Comparison of ENCODE assay signal across 18 mouse cellular contexts in genomic region chr9:81217938-81218337, GRCm38 (mm10).
DNase-seq lines count a peak whose midpoint lies in the region; ATAC-seq and TF ChIP-seq lines count a peak whose summit lies in the region.
"Had no signal": no experiment of that assay in that cellular context is flagged by ENCODE, and none has a peak within 500 bp of the region (broad histone marks: within the 10 kb centered on the region; RNA-seq: fewer than 3 reads in every experiment).

No protein-coding gene starts in this region.

- TF ChIP-seq CTCF in heart, postnatal 0 days (IDR thresholded peaks at IDR 0.05; ENCODE audit: low read depth): peak; percentile 17; the same call in 1 of the 2 replicates
- peak; percentile 18 for TF ChIP-seq CTCF in left cerebral cortex, adult 2 months (IDR thresholded peaks at IDR 0.05)
- peak in 1 of 2 experiments; percentile 33; a peak in 1 of 4 replicates for TF ChIP-seq CTCF in CH12.LX (conservative IDR thresholded peaks at IDR 0.05 in 1 of 2, IDR thresholded peaks at IDR 0.05 in 1 of 2; ENCODE audit: low read depth in 2 of 2, low read length in 2 of 2)
- TF ChIP-seq CTCF in stomach, postnatal 0 days (IDR thresholded peaks at IDR 0.05; ENCODE audit: low read depth): peak; percentile 42

- no peak for DNase-seq in heart, postnatal 0 days (ENCODE audit: low spot score)
- DNase-seq in left cerebral cortex, adult 2 months (ENCODE audit: extremely low spot score in 1 of 2, low spot score in 2 of 2): no peak
- no peak for DNase-seq in left cerebral cortex, postnatal 14 days (ENCODE audit: low spot score in 2 of 2)
- peak; percentile 5 for DNase-seq in CH12.LX (ENCODE audit: extremely low read depth)
- DNase-seq in stomach, postnatal 0 days (ENCODE audit: low spot score): no peak
- DNase-seq in natural killer cell, adult 2 months (ENCODE audit: low spot score in 2 of 2): no peak
- DNase-seq: adrenal gland, postnatal 14 days; cerebellum, adult 11-12 months; cerebellum, adult 9-10 months; cerebellum, postnatal 25 days; gastrocnemius, postnatal 14 days; heart, postnatal 14 days had no signal

- H3K27me3 ChIP-seq in heart, postnatal 0 days (ENCODE audit: control insufficient read depth, insufficient read depth, low read length): no peaks in the 10 kb centered on the region
- H3K27me3 ChIP-seq in heart, embryonic 11.5 days (ENCODE audit: control insufficient read depth, insufficient read depth, low read length): no peaks in the 10 kb centered on the region
- H3K27me3 ChIP-seq in CH12.LX (replicated peaks): no peaks in the 10 kb centered on the region
- H3K27me3 ChIP-seq in stomach, postnatal 0 days (ENCODE audit: control insufficient read depth, insufficient read depth, low read length): no peaks in the 10 kb centered on the region
- H3K27me3 ChIP-seq: embryonic facial prominence, embryonic 12.5 days; hindbrain, embryonic 13.5 days had no signal

- no peak overlapping the region for H3K9ac ChIP-seq in heart, postnatal 0 days (replicated peaks; ENCODE audit: low read depth, low read length)
- no peak overlapping the region for H3K9ac ChIP-seq in heart, embryonic 11.5 days (ENCODE audit: low read depth, low read length)
- no peak overlapping the region for H3K9ac ChIP-seq in CH12.LX (ENCODE audit: insufficient read depth, low read depth)
- no peak overlapping the region for H3K9ac ChIP-seq in stomach, postnatal 0 days (ENCODE audit: low read length)
- H3K9ac ChIP-seq: embryonic facial prominence, embryonic 12.5 days; hindbrain, embryonic 13.5 days had no signal

- TF ChIP-seq EP300 in heart, postnatal 0 days (IDR thresholded peaks at IDR 0.05; ENCODE audit: low read depth): no peak
- TF ChIP-seq EP300 in CH12.LX (IDR thresholded peaks at IDR 0.05; ENCODE audit: low read length): no peak
- TF ChIP-seq EP300 in stomach, postnatal 0 days (optimal IDR thresholded peaks at IDR 0.05): no peak

- H3K79me2 ChIP-seq in CH12.LX (replicated peaks; ENCODE audit: control insufficient read depth, extremely low read depth, insufficient read depth, poor library complexity, severe bottlenecking): no peaks in the 10 kb centered on the region

- intact Hi-C loops in left cerebral cortex, adult 2 months (cut with DNase I): no loop called here
- intact Hi-C loops in left cerebral cortex, postnatal 14 days (cut with DNase I): no loop called here

- dilution Hi-C loops in CH12.LX (cut with MboI; ENCODE audit: extremely low pct_ligation_motif_present, extremely low pct_unique_long_range_greater_than_20kb, low sequenced_read_pairs): no loop called here

- ATAC-seq in heart, postnatal 0 days (ENCODE audit: insufficient read depth, low read depth): no peak
- ATAC-seq in heart, embryonic 11.5 days (replicated peaks; ENCODE audit: insufficient number of reproducible peaks, low FRiP score, low TSS enrichment): no peak
- ATAC-seq in stomach, postnatal 0 days (ENCODE audit: low FRiP score, low TSS enrichment): no peak
- ATAC-seq: forebrain, embryonic 16.5 days; hindbrain, postnatal 0 days had no signal

- no peak overlapping the region for H3K4me3 ChIP-seq in heart, postnatal 0 days (ENCODE audit: low read depth, low read length)
- no peak overlapping the region for H3K4me3 ChIP-seq in heart, embryonic 11.5 days (ENCODE audit: low read depth, low read length)
- H3K4me3 ChIP-seq in left cerebral cortex, adult 2 months: no peak overlapping the region
- no peak overlapping the region for H3K4me3 ChIP-seq in CH12.LX (replicated peaks in 1 of 3; ENCODE audit: low read depth in 2 of 3, low read length in 2 of 3, poor library complexity in 1 of 3)
- H3K4me3 ChIP-seq in stomach, postnatal 0 days (ENCODE audit: low read depth, low read length): no peak overlapping the region
- H3K4me3 ChIP-seq: embryonic facial prominence, embryonic 12.5 days; hindbrain, embryonic 13.5 days had no signal

- peak; percentile 6 for TF ChIP-seq RAD21 in CH12.LX (IDR thresholded peaks at IDR 0.05; ENCODE audit: low read depth, low read length)

- TF ChIP-seq POLR2A in CH12.LX (IDR thresholded peaks at IDR 0.05; ENCODE audit: low read depth, low read length): no peak

- H3K4me2 ChIP-seq in heart, postnatal 0 days (ENCODE audit: low read depth, low read length): no peak overlapping the region
- H3K4me2 ChIP-seq in heart, embryonic 11.5 days: no peak overlapping the region
- no peak overlapping the region for H3K4me2 ChIP-seq in CH12.LX (ENCODE audit: insufficient read depth, low read depth, poor library complexity, severe bottlenecking)
- H3K4me2 ChIP-seq in stomach, postnatal 0 days (replicated peaks; ENCODE audit: low read depth): no peak overlapping the region
- H3K4me2 ChIP-seq: embryonic facial prominence, embryonic 12.5 days; hindbrain, embryonic 13.5 days had no signal

- 0 out of 2 replicates have a peak, but pooled peaks cover 12% of the 10 kb centered on the region for H3K9me3 ChIP-seq in heart, postnatal 0 days (replicated peaks; ENCODE audit: control insufficient read depth, low read length)
- H3K9me3 ChIP-seq in heart, embryonic 11.5 days (replicated peaks; ENCODE audit: control insufficient read depth, low read length): no peaks in the 10 kb centered on the region
- no peaks in the 10 kb centered on the region for H3K9me3 ChIP-seq in CH12.LX (replicated peaks; ENCODE audit: low read length)
- no peaks in the 10 kb centered on the region for H3K9me3 ChIP-seq in stomach, postnatal 0 days (ENCODE audit: control insufficient read depth, low read length)
- H3K9me3 ChIP-seq: embryonic facial prominence, embryonic 12.5 days; G1E had no signal

- H3K4me1 ChIP-seq in heart, postnatal 0 days (ENCODE audit: control insufficient read depth, insufficient read depth): no peaks in the 10 kb centered on the region
- no peaks in the 10 kb centered on the region for H3K4me1 ChIP-seq in heart, embryonic 11.5 days (ENCODE audit: control insufficient read depth, insufficient read depth, low read length)
- H3K4me1 ChIP-seq in CH12.LX (ENCODE audit: control insufficient read depth in 1 of 2, insufficient read depth in 2 of 2): no peaks in the 10 kb centered on the region
- H3K4me1 ChIP-seq in stomach, postnatal 0 days (replicated peaks; ENCODE audit: control insufficient read depth, insufficient read depth): no peaks in the 10 kb centered on the region
- H3K4me1 ChIP-seq: embryonic facial prominence, embryonic 12.5 days; hindbrain, embryonic 13.5 days had no signal

- H3K36me3 ChIP-seq in heart, postnatal 0 days (replicated peaks; ENCODE audit: control insufficient read depth, insufficient read depth, low read length): no peaks in the 10 kb centered on the region
- H3K36me3 ChIP-seq in heart, embryonic 11.5 days (ENCODE audit: control insufficient read depth, insufficient read depth, low read length): no peaks in the 10 kb centered on the region
- no peaks in the 10 kb centered on the region for H3K36me3 ChIP-seq in CH12.LX (replicated peaks in 1 of 2; ENCODE audit: control insufficient read depth in 1 of 2, insufficient read depth in 1 of 2, low read length in 1 of 2)
- no peaks in the 10 kb centered on the region for H3K36me3 ChIP-seq in stomach, postnatal 0 days (ENCODE audit: control insufficient read depth, insufficient read depth, low read length)
- H3K36me3 ChIP-seq: embryonic facial prominence, embryonic 12.5 days; G1E; hindbrain, embryonic 13.5 days had no signal

- in situ Hi-C loops in CH12.LX (cut with MboI; ENCODE audit: low pct_ligation_motif_present, low pct_unique_long_range_greater_than_20kb, low sequenced_read_pairs): no loop called here

- 55% methylated on average over 1 of the region's 1 CpGs for WGBS in heart, postnatal 0 days
- WGBS in heart, embryonic 11.5 days (ENCODE audit: insufficient replicate concordance): 76% methylated on average over 1 of the region's 1 CpGs
- 80% methylated on average over 1 of the region's 1 CpGs for WGBS in stomach, postnatal 0 days

- H3K27ac ChIP-seq in heart, postnatal 0 days (ENCODE audit: low read depth): no peak overlapping the region
- H3K27ac ChIP-seq in heart, embryonic 11.5 days (ENCODE audit: low read depth, low read length): no peak overlapping the region
- no peak overlapping the region for H3K27ac ChIP-seq in left cerebral cortex, adult 2 months
- no peak overlapping the region for H3K27ac ChIP-seq in CH12.LX (ENCODE audit: insufficient read depth, low read depth)
- no peak overlapping the region for H3K27ac ChIP-seq in stomach, postnatal 0 days (replicated peaks)
- H3K27ac ChIP-seq: embryonic facial prominence, embryonic 12.5 days; hindbrain, embryonic 13.5 days; hindbrain, postnatal 0 days had no signal

TF ChIP-seq in CH12.LX, 34 proteins besides CTCF, POLR2A, EP300 and RAD21:
- TF ChIP-seq TBP (conservative IDR thresholded peaks at IDR 0.05; ENCODE audit: low read depth, low read length) (no peak), ELF1 (IDR thresholded peaks at IDR 0.05; ENCODE audit: low read depth, low read length) (no peak), HCFC1 (IDR thresholded peaks at IDR 0.05; ENCODE audit: low read depth, low read length) (no peak), SMC3 (IDR thresholded peaks at IDR 0.05; ENCODE audit: low read depth, low read length) (peak; percentile 44), CHD1 (IDR thresholded peaks at IDR 0.05; ENCODE audit: low read depth, low read length) (no peak)
